Mouse (Mus musculus) small intestine, adult 10 weeks (tissue): ENCODE measurements around the gene Vmn1r163. TPM values are rescaled to one million over a fixed set of nuclear protein-coding genes. Genes with fewer than 3 reads are reported as not detected.

Source experiments
- polyA plus RNA-seq: library from polyadenylated mRNA; stranded (reverse); fragments of 350-450 nt; fragmentation: Illumina TruSeq; extraction: RNeasy Lipid Tissue Mini Kit (QIAGEN cat#74804); gene quantifications from one replicate; pipeline ENCODE4 v1.2.3, GENCODE M21; 2014; ENCODE audit warnings: low replicate concordance

Gene Vmn1r163
- polyA plus RNA-seq, result not detected

GRCm38 (mm10) chr7:23055240-23055639 lies at the start of gene Vmn1r163:
Gene Vmn1r163 (plus strand): TSS chr7:23055540.

GRCm38 (mm10) chr7:23019823-23020222 lies 35.5 kb upstream of the Vmn1r163 start, which contains the start of gene Gm4216:
Gene Gm4216 (minus strand): TSS chr7:23019923.

GRCm38 (mm10) chr7:23067356-23067755 lies 12.0 kb downstream of the Vmn1r163 start, which contains the start of gene Gm8720:
Gene Gm8720 (minus strand): TSS chr7:23067456.

Other genes with a start within 250 kb of the Vmn1r163 start
- not detected for gene Vmn1r159, start 211.9 kb upstream of the Vmn1r163 start, polyA plus RNA-seq
- not detected for gene Vmn1r160, start 184.3 kb upstream of the Vmn1r163 start, polyA plus RNA-seq
- gene Gm4214, start 70.9 kb upstream of the Vmn1r163 start, polyA plus RNA-seq, result not detected
- not detected for gene Gm4216, start 35.6 kb upstream of the Vmn1r163 start, polyA plus RNA-seq
- not detected for gene Gm8720, start 11.9 kb downstream of the Vmn1r163 start, polyA plus RNA-seq
- not detected for gene Gm10662, start 88.9 kb downstream of the Vmn1r163 start, polyA plus RNA-seq
- not detected for gene Vmn1r165, start 161.8 kb downstream of the Vmn1r163 start, polyA plus RNA-seq
- not detected for gene Vmn1r166, start 196.1 kb downstream of the Vmn1r163 start, polyA plus RNA-seq
- not detected for gene Gm6902, start 223.4 kb downstream of the Vmn1r163 start, polyA plus RNA-seq
- gene Nlrp4e, start 245.7 kb downstream of the Vmn1r163 start, polyA plus RNA-seq, result not detected